Mouse (Mus musculus): Measurements from ENCODE around the gene Fam243.

Fam243 gene

GRCm38 (mm10) chr16:92321341-92321740 lies at the start of gene Fam243:
Gene Fam243, minus strand, starts transcription at chr16:92321441.
- DNase-seq: no peak

GRCm38 (mm10) chr16:92369260-92369659 lies 48.0 kb upstream of the Fam243 start:
- no peak for DNase-seq

- no peak for DNase-seq
Measured at GRCm38 (mm10) chr16:92365477-92365876, 44.2 kb upstream of the Fam243 start.

GRCm38 (mm10) chr16:92360711-92361110 lies 39.5 kb upstream of the Fam243 start:
- DNase-seq: no peak

GRCm38 (mm10) chr16:92359229-92359628 lies 38.0 kb upstream of the Fam243 start, which contains the start of gene Kcne1:
Gene Kcne1, minus strand, starts transcription at chr16:92359468.
- no peak for DNase-seq

- DNase-seq: no peak
Measured at GRCm38 (mm10) chr16:92358734-92359133, 37.5 kb upstream of the Fam243 start.

- DNase-seq: no peak
Measured at GRCm38 (mm10) chr16:92357566-92357965, 36.3 kb upstream of the Fam243 start.

- DNase-seq: no peak
Measured at GRCm38 (mm10) chr16:92357023-92357422, 35.8 kb upstream of the Fam243 start.

- no peak for DNase-seq
Measured at GRCm38 (mm10) chr16:92355982-92356381, 34.7 kb upstream of the Fam243 start.

GRCm38 (mm10) chr16:92355366-92355765 lies 34.1 kb upstream of the Fam243 start:
- no peak for DNase-seq

- DNase-seq: no peak
Measured at GRCm38 (mm10) chr16:92353897-92354296, 32.7 kb upstream of the Fam243 start.

GRCm38 (mm10) chr16:92353295-92353694 lies 32.1 kb upstream of the Fam243 start:
- no peak for DNase-seq

GRCm38 (mm10) chr16:92348941-92349340 lies 27.7 kb upstream of the Fam243 start:
- DNase-seq: peak; percentile 34 to 46

- DNase-seq: no peak
Measured at GRCm38 (mm10) chr16:92346297-92346916, 25.2 kb upstream of the Fam243 start.

GRCm38 (mm10) chr16:92345177-92345576 lies 23.9 kb upstream of the Fam243 start:
- DNase-seq: no peak

GRCm38 (mm10) chr16:92340612-92341511 lies 19.6 kb upstream of the Fam243 start:
- DNase-seq: peak; percentile 79 to 81

- peak; percentile 80 to 85 for DNase-seq
Measured at GRCm38 (mm10) chr16:92336280-92336679, 15.0 kb upstream of the Fam243 start.

- DNase-seq: no peak
Measured at GRCm38 (mm10) chr16:92334600-92334999, 13.4 kb upstream of the Fam243 start.

- peak; percentile 47 to 52 for DNase-seq
Measured at GRCm38 (mm10) chr16:92330966-92331365, 9.7 kb upstream of the Fam243 start.

- DNase-seq: peak; percentile 65 to 69
Measured at GRCm38 (mm10) chr16:92327911-92328310, 6.7 kb upstream of the Fam243 start.

GRCm38 (mm10) chr16:92325062-92325406 lies 3.8 kb upstream of the Fam243 start:
- DNase-seq: no peak

- DNase-seq: no peak
Measured at GRCm38 (mm10) chr16:92324309-92325061, 3.2 kb upstream of the Fam243 start.

- DNase-seq: no peak
Measured at GRCm38 (mm10) chr16:92320361-92320760, 880 bp downstream of the Fam243 start.

Measured in cerebellum, postnatal 36 days (tissue).